Mouse (Mus musculus): ENCODE results near the gene Tgif2.

GRCm38 (mm10) chr2:156868994-156869393 is 29.2 kb downstream of the Tgif2 start:
- TF ChIP-seq GATA1 (IDR thresholded peaks at IDR 0.05; ENCODE audit: borderline replicate concordance, low read length) (no peak), GATA2 (IDR thresholded peaks at IDR 0.05; ENCODE audit: borderline replicate concordance, low read depth, low read length) (no peak)

Data from G1E (cell line).